Mouse (Mus musculus) CD4-positive helper T cell, adult 2 months (primary cell): ENCODE results near the gene Olfr69.
"Not testable (repeated sequence)": the region's sequence is repeated elsewhere in the genome, so short reads cannot be mapped to it uniquely, and the experiment has no call there.

Experiments used
- DNase-seq: peaks from one replicate; pipeline ENCODE4 v3.0.0-alpha.2; 2012; ENCODE audit warnings: low read depth, missing footprints, low spot score

Gene Olfr69

GRCm38 (mm10) chr7:103771494-103771893 lies at the start of gene Olfr69:
TSS of gene Olfr69 (minus strand) at chr7:103771594.
- no peak for DNase-seq

- not testable (repeated sequence) for DNase-seq
Observed at GRCm38 (mm10) chr7:103815085-103815484, 43.7 kb upstream of the Olfr69 start.

- DNase-seq, result no peak
Observed at GRCm38 (mm10) chr7:103813766-103814165, 42.4 kb upstream of the Olfr69 start, which contains the start of gene Hbb-bt. TSS of gene Hbb-bt (minus strand) at chr7:103813996.

GRCm38 (mm10) chr7:103813152-103813551 lies 41.8 kb upstream of the Olfr69 start:
- not testable (repeated sequence) for DNase-seq

- DNase-seq, result no peak
Observed at GRCm38 (mm10) chr7:103812174-103812573, 40.8 kb upstream of the Olfr69 start.

- DNase-seq, result no peak
Observed at GRCm38 (mm10) chr7:103811223-103811845, 39.9 kb upstream of the Olfr69 start.

- no peak for DNase-seq
Observed at GRCm38 (mm10) chr7:103810746-103811145, 39.4 kb upstream of the Olfr69 start.

GRCm38 (mm10) chr7:103810296-103810695 lies 38.9 kb upstream of the Olfr69 start:
- DNase-seq, result no peak

- DNase-seq, result no peak
Observed at GRCm38 (mm10) chr7:103809801-103810155, 38.4 kb upstream of the Olfr69 start.

- DNase-seq, result no peak
Observed at GRCm38 (mm10) chr7:103808971-103809800, 37.8 kb upstream of the Olfr69 start.

GRCm38 (mm10) chr7:103808120-103808519 lies 36.7 kb upstream of the Olfr69 start:
- not testable (repeated sequence) for DNase-seq

- peak; percentile 18 for DNase-seq
Observed at GRCm38 (mm10) chr7:103806856-103807255, 35.5 kb upstream of the Olfr69 start.

GRCm38 (mm10) chr7:103792669-103793388 lies 21.4 kb upstream of the Olfr69 start:
- DNase-seq, result no peak

- DNase-seq, result no peak
Observed at GRCm38 (mm10) chr7:103791721-103792120, 20.3 kb upstream of the Olfr69 start, which contains the start of gene Olfr67. TSS of gene Olfr67 (minus strand) at chr7:103791821.

- no peak for DNase-seq
Observed at GRCm38 (mm10) chr7:103779598-103779997, 8.2 kb upstream of the Olfr69 start, which contains the start of gene Olfr68. TSS of gene Olfr68 (minus strand) at chr7:103779698.

- not testable (repeated sequence) for DNase-seq
Observed at GRCm38 (mm10) chr7:103777652-103778051, 6.3 kb upstream of the Olfr69 start.

GRCm38 (mm10) chr7:103767687-103768086 lies 3.7 kb downstream of the Olfr69 start:
- not testable (repeated sequence) for DNase-seq

GRCm38 (mm10) chr7:103762212-103762611 lies 9.2 kb downstream of the Olfr69 start:
- DNase-seq, result not testable (repeated sequence)

- DNase-seq, result no peak
Observed at GRCm38 (mm10) chr7:103757233-103757632, 14.2 kb downstream of the Olfr69 start, which contains the start of gene Olfr630. TSS of gene Olfr630 (minus strand) at chr7:103757333.

GRCm38 (mm10) chr7:103744843-103745242 lies 26.6 kb downstream of the Olfr69 start, which contains the start of gene Olfr629:
TSS of gene Olfr629 (minus strand) at chr7:103744943.
- no peak for DNase-seq

- no peak for DNase-seq
Observed at GRCm38 (mm10) chr7:103730074-103730473, 41.3 kb downstream of the Olfr69 start, which contains the start of gene Olfr628. TSS of gene Olfr628 (plus strand) at chr7:103730374.

- not testable (repeated sequence) for DNase-seq
Observed at GRCm38 (mm10) chr7:103716398-103716797, 55.0 kb downstream of the Olfr69 start.
